Mouse (Mus musculus) cerebellum, adult 2 months (tissue): Measurements from ENCODE around the gene Rnf207.

Experiments
- CTCF ChIP-seq: fragments of 200-500 bp; IDR thresholded peaks from 2 replicates; pipeline ENCODE4 v1.5.1; 2011; ENCODE audit warnings: low read depth, mild to moderate bottlenecking, control low read depth, low read length, moderate library complexity, borderline replicate concordance; ENCODE audit not compliant: insufficient read depth
- POLR2A ChIP-seq: fragments of 200-500 bp; IDR thresholded peaks from 2 replicates; pipeline ENCODE4 v1.6.1; 2011; ENCODE audit warnings: low read length, control low read depth, borderline replicate concordance; ENCODE audit not compliant: insufficient read depth

DNA sequence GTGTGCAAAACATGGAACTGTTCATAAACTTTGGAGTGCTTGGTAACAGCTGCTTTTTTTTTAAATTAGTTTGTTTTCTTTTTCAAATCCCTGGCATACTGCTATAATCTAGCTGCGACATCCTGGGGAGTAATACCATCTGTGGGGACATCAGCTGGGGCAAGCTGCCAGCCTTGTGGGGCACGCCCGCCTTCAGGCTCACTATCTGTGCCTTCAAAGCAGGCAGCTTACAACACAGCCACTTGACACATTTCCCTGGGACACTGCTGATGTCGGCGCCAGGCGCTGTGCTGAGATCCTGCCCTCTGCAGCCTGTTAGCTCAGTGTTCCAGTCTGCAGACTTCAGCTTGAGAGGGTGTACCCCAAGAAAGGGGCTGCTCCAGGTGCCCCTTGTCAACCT is 61.7 kb downstream of the Rnf207 start:
- no peak for TF ChIP-seq POLR2A
- no peak for TF ChIP-seq CTCF
